Comparison of ENCODE assay signal across 29 mouse cellular contexts in genomic region chr2:17396235-17396634, GRCm38 (mm10).
DNase-seq lines count a peak whose midpoint lies in the region; ATAC-seq lines count a peak whose summit lies in the region.
"Had no signal": no experiment of that assay in that cellular context is flagged by ENCODE, and none has a peak within 500 bp of the region (broad histone marks: within the 10 kb centered on the region; RNA-seq: fewer than 3 reads in every experiment).

No protein-coding gene starts in this region.

- H3K36me3 ChIP-seq in splenic B cell, adult 2 months (ENCODE audit: control insufficient read depth, insufficient read depth, low read length, poor library complexity, severe bottlenecking), result no peaks in the 10 kb centered on the region
- H3K36me3 ChIP-seq in heart, embryonic 11.5 days (ENCODE audit: control insufficient read depth, insufficient read depth, low read length), result 0 out of 2 replicates have a peak, but pooled peaks cover 6% of the 10 kb centered on the region
- H3K36me3 ChIP-seq: forebrain, embryonic 10.5 days; hindbrain, embryonic 10.5 days had no signal

- H3K4me3 ChIP-seq in heart, embryonic 11.5 days (ENCODE audit: low read depth, low read length), result no peak overlapping the region
- H3K4me3 ChIP-seq: forebrain, embryonic 10.5 days; forebrain, embryonic 13.5 days; gastrocnemius, adult 2 months; heart, embryonic 12.5 days; heart, embryonic 15.5 days; hindbrain, embryonic 10.5 days had no signal

- H3K4me1 ChIP-seq in heart, embryonic 11.5 days (ENCODE audit: control insufficient read depth, insufficient read depth, low read length), result no peaks in the 10 kb centered on the region
- H3K4me1 ChIP-seq: forebrain, embryonic 10.5 days; forebrain, embryonic 13.5 days; heart, embryonic 12.5 days; heart, embryonic 15.5 days; hindbrain, embryonic 10.5 days had no signal

- ATAC-seq in common myeloid progenitor, adult 5-6 weeks (replicated peaks; ENCODE audit: low read depth, poor library complexity, severe bottlenecking), result peak; percentile 72
- no peak for ATAC-seq in heart, embryonic 11.5 days (replicated peaks; ENCODE audit: insufficient number of reproducible peaks, low FRiP score, low TSS enrichment)
- ATAC-seq: CD4-positive, CD25-positive, alpha-beta regulatory T cell, adult 4 months; forebrain, embryonic 13.5 days; forebrain, embryonic 16.5 days; hindbrain, postnatal 0 days; inflammation-experienced regulatory T-cells, adult 6 months; intestine, embryonic 16.5 days had no signal

- H3K4me2 ChIP-seq in heart, embryonic 11.5 days, result no peak overlapping the region
- H3K4me2 ChIP-seq: forebrain, embryonic 13.5 days; heart, embryonic 12.5 days; heart, embryonic 15.5 days; hindbrain, embryonic 14.5 days had no signal

- H3K27ac ChIP-seq in heart, embryonic 11.5 days (ENCODE audit: low read depth, low read length), result no peak overlapping the region
- H3K27ac ChIP-seq: forebrain, embryonic 10.5 days; forebrain, embryonic 13.5 days; gastrocnemius, adult 2 months; heart, embryonic 15.5 days; hindbrain, embryonic 10.5 days; hindbrain, embryonic 14.5 days; hindbrain, postnatal 0 days had no signal

- no peaks in the 10 kb centered on the region for H3K27me3 ChIP-seq in splenic B cell, adult 2 months (ENCODE audit: control insufficient read depth, insufficient read depth, low read length, poor library complexity, severe bottlenecking)
- H3K27me3 ChIP-seq in heart, embryonic 11.5 days (ENCODE audit: control insufficient read depth, insufficient read depth, low read length), result no peaks in the 10 kb centered on the region
- H3K27me3 ChIP-seq: forebrain, embryonic 13.5 days; heart, embryonic 12.5 days; heart, embryonic 15.5 days had no signal

- no peaks in the 10 kb centered on the region for H3K9me3 ChIP-seq in heart, embryonic 11.5 days (replicated peaks; ENCODE audit: control insufficient read depth, low read length)
- H3K9me3 ChIP-seq: forebrain, embryonic 10.5 days; forebrain, embryonic 13.5 days; heart, embryonic 12.5 days; heart, embryonic 15.5 days; hindbrain, embryonic 10.5 days had no signal

- H3K9ac ChIP-seq in heart, embryonic 11.5 days (ENCODE audit: low read depth, low read length), result no peak overlapping the region
- H3K9ac ChIP-seq: forebrain, embryonic 13.5 days; heart, embryonic 12.5 days; heart, embryonic 15.5 days; hindbrain, embryonic 14.5 days had no signal

- 78% methylated on average over 5 of the region's 5 CpGs for WGBS in heart, embryonic 11.5 days (ENCODE audit: insufficient replicate concordance)

- peak; percentile 65 to 67 for DNase-seq in spleen, postnatal 36 days (ENCODE audit: low spot score in 2 of 2)
- no peak for DNase-seq in spleen, adult 12 weeks (ENCODE audit: low spot score)
- DNase-seq in B cell, adult 2 months, result peak; percentile 38 to 39
- DNase-seq in splenic B cell, adult 2 months (ENCODE audit: low read depth, low spot score), result peak; percentile 82
- no peak for DNase-seq in cerebellum, adult 8-10 months
- DNase-seq in Muller cell, postnatal 12 days (ENCODE audit: inconsistent ontology term), result no peak
- DNase-seq: adrenal gland, adult 8-10 months; adrenal gland, postnatal 25 days; cerebellum, adult 18-20 months; cerebellum, adult 9-11 months; cerebellum, postnatal 36 days; gastrocnemius, adult 2 months; gastrocnemius, postnatal 14 days; heart, adult 11 months; heart, postnatal 10 days; heart, postnatal 36 days had no signal

Comparison
In these comparisons a context has a peak if more than half of its experiments do, and no peak if none do; other contexts are left out.
1. DNase-seq: peak in spleen, postnatal 36 days (2 of 2), B cell, adult 2 months (2 of 2) and splenic B cell, adult 2 months (single experiment); none in spleen, adult 12 weeks (single experiment), cerebellum, adult 8-10 months (single experiment) and Muller cell, postnatal 12 days (single experiment).